Mouse (Mus musculus) ovary, adult 10 weeks (tissue): ENCODE results near the gene Plk4. TPM values are rescaled to one million over a fixed set of nuclear protein-coding genes. Genes with fewer than 3 reads are reported as not detected.

Experiments used
- polyA plus RNA-seq: library from polyadenylated mRNA; stranded (reverse); fragments of 350-450 nt; fragmentation: Illumina TruSeq; extraction: RNeasy Lipid Tissue Mini Kit (QIAGEN cat#74804); gene quantifications from one replicate; pipeline ENCODE4 v1.2.3, GENCODE M21; 2014

Plk4 gene
- 67.4 TPM for polyA plus RNA-seq

DNA sequence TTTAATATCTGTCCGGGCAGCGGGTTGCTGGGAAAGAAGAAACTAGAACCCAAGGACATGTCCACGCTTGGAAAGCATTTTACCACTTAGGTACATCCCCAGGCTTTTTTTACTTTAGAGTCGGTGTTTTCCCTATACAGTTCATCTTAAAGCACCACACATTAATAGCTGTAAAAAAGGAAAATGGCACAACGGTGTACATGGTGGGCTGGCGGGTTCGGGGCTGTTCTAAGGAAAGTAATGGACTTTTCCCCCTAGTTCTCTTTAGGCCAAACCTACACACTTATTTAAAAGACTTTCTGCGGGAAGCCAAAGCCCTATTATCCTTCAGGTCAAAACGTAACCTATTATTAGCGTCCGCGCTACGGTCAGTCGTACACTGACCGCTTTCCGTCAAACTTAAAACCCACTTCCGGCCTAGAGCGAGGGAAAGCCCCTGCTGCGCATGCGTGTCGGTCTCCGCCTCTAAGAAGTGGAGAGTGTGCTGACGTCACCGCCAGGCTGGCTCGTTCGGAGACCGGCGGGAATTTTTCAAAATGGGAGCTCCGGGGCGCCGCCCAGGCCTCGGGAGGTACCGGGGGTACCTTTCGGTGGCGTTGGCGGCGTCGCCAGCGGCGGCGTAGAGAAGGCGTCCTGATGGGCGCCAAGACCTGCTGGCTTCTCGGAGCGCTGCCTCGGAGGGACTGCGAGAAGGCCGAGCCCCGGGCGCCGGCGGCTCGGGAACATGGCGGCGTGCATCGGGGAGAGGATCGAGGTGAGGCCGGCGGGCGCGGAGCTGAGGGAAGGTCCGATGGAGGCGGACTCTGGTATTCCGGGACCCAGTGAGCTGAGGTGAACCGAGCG lies at the start of gene Plk4:
Gene Plk4, plus strand, starts transcription at position 490 of the 843 bp plus-strand sequence.

DNA sequence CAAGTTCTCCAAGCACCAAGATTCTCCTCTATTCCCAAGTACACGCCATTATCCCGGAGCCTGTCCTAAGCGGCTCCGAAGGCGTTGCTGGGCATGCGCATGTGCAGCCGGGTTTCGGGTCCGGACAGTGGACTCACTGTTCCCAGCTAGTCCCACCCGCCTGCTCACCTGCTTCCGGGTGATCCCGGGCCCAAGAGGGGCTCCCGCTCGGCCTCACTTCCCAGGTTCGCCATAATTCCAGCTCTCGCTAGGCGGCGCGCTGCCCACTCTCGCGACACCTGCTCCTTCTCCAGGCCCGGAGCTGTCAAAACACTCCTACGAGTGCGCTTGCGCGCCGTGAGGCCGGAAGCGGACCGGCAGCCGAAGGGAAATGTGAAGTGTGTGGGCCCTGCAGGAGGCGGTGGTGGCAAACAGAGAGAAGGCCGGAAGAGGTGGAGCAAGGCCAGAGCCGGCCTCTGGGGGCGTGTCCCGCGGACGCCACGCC lies 46.7 kb downstream of the Plk4 start, which contains the start of gene Mfsd8:
Gene Mfsd8, minus strand, starts transcription at position 414 of the 484 bp plus-strand sequence.

DNA sequence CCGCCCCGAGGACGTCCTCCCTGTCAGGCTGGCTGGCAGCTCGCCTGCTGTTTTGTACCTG lies 47.0 kb downstream of the Plk4 start, which contains the start of gene Abhd18:
Gene Abhd18, plus strand, starts transcription at position 14 of the 61 bp plus-strand sequence.

Other genes starting within 250 kb of the Plk4 start
- gene Slc25a31, start 91.2 kb upstream of the Plk4 start, polyA plus RNA-seq = 4.4 TPM
- 96.7 TPM for gene Hspa4l, start 55.5 kb upstream of the Plk4 start, polyA plus RNA-seq
- gene Mfsd8, start 46.9 kb downstream of the Plk4 start, polyA plus RNA-seq = 24.9 TPM
- gene Abhd18, start 47.0 kb downstream of the Plk4 start, polyA plus RNA-seq = 12.5 TPM
- not detected for gene 1700034I23Rik, start 102.5 kb downstream of the Plk4 start, polyA plus RNA-seq
- 36.2 TPM for gene Larp1b, start 149.8 kb downstream of the Plk4 start, polyA plus RNA-seq